ENCODE assay signal across 8 mouse cellular contexts in the genomic region with DNA sequence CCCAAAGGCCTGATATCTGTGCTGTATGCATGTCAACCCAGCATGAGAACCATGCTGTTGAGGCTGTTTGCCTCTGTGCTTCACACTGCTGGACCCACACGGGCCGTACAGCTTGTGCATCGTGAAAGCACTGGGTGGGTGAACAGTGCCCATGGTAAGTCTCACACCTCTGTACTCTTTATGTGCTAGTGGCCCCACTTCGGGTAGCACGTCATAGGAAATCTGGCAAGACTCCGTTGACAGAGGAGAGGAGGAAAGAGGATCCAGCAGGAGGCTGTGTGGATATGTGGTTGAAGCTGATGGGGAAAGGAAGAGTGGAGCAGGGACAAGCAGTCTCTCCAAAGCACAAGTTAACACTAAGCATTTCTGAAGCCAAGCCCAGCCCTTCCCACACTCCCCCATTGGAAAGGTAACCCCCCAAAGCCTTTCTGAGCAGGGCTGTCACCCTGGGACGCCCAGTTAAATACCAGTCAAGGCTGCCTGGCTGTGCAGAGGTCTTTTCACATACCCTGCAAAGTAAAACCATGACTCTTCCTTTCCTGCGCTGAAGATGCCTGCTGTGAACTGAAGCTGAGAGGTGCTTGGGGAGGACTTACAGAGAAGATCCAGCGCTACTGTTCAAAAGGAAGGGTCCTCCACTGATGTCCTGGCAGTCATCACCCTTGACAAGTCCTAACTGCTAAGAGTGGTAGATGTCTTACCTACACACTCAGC. TPM values are rescaled to one million over a fixed set of nuclear protein-coding genes. Genes with fewer than 3 reads are reported as not detected.
DNase-seq lines count a peak whose midpoint lies in the region; ATAC-seq and TF ChIP-seq lines count a peak whose summit lies in the region.

No protein-coding gene starts in this region.

- peak overlapping the region; percentile 83 for H3K27ac ChIP-seq in layer of hippocampus, adult 2 months
- peak overlapping the region; percentile 86; the same call in 1 of the 2 replicates for H3K27ac ChIP-seq in embryonic facial prominence, embryonic 15.5 days (replicated peaks)
- H3K27ac ChIP-seq in intestine, embryonic 16.5 days (ENCODE audit: low read length) = peak overlapping the region; percentile 66
- H3K27ac ChIP-seq in neural tube, embryonic 12.5 days = no peak overlapping the region

- no peaks in the 10 kb centered on the region for H3K9me3 ChIP-seq in embryonic facial prominence, embryonic 15.5 days (replicated peaks)
- no peaks in the 10 kb centered on the region for H3K9me3 ChIP-seq in intestine, embryonic 16.5 days (ENCODE audit: control insufficient read depth, low read length)
- H3K9me3 ChIP-seq in neural tube, embryonic 12.5 days = no peaks in the 10 kb centered on the region

- H3K27me3 ChIP-seq in embryonic facial prominence, embryonic 15.5 days = no peaks in the 10 kb centered on the region
- H3K27me3 ChIP-seq in intestine, embryonic 16.5 days (replicated peaks; ENCODE audit: control insufficient read depth, insufficient read depth, low read length) = no peaks in the 10 kb centered on the region
- H3K27me3 ChIP-seq in neural tube, embryonic 12.5 days (replicated peaks) = no peaks in the 10 kb centered on the region

- H3K4me2 ChIP-seq in embryonic facial prominence, embryonic 15.5 days (replicated peaks) = peak overlapping the region; percentile 84
- peak overlapping the region; percentile 86 for H3K4me2 ChIP-seq in intestine, embryonic 16.5 days (ENCODE audit: low read depth, low read length)
- H3K4me2 ChIP-seq in neural tube, embryonic 12.5 days (replicated peaks) = peak overlapping the region; percentile 92

- H3K4me1 ChIP-seq in embryonic facial prominence, embryonic 15.5 days = peaks cover 26% of the 10 kb centered on the region
- H3K4me1 ChIP-seq in intestine, embryonic 16.5 days (ENCODE audit: control insufficient read depth, insufficient read depth, low read length) = peaks cover 27% of the 10 kb centered on the region
- H3K4me1 ChIP-seq in neural tube, embryonic 12.5 days = peaks cover 27% of the 10 kb centered on the region

- peak overlapping the region; percentile 86 for H3K9ac ChIP-seq in embryonic facial prominence, embryonic 15.5 days
- peak overlapping the region; percentile 88 for H3K9ac ChIP-seq in intestine, embryonic 16.5 days (ENCODE audit: low read depth, low read length)
- H3K9ac ChIP-seq in neural tube, embryonic 12.5 days = peak overlapping the region; percentile 89

- peaks cover 13% of the 10 kb centered on the region; the same call in 1 of the 2 replicates for H3K36me3 ChIP-seq in embryonic facial prominence, embryonic 15.5 days
- H3K36me3 ChIP-seq in intestine, embryonic 16.5 days (ENCODE audit: control insufficient read depth, insufficient read depth, low read length) = no peaks in the 10 kb centered on the region
- H3K36me3 ChIP-seq in neural tube, embryonic 12.5 days = peaks cover 3% of the 10 kb centered on the region; the same call in 1 of the 2 replicates

- 81% methylated on average over 9 of the region's 9 CpGs for WGBS in embryonic facial prominence, embryonic 15.5 days
- WGBS in intestine, embryonic 16.5 days = 78% methylated on average over 9 of the region's 9 CpGs
- 86% methylated on average over 9 of the region's 9 CpGs for WGBS in neural tube, embryonic 12.5 days

- no peak for ATAC-seq in embryonic facial prominence, embryonic 15.5 days (ENCODE audit: insufficient number of reproducible peaks, low FRiP score, low TSS enrichment, low read depth)
- ATAC-seq in intestine, embryonic 16.5 days = no peak
- no peak for ATAC-seq in neural tube, embryonic 12.5 days (ENCODE audit: low FRiP score, low read depth)
- no peak for ATAC-seq in inflammation-experienced regulatory T-cells, adult 6 months

- no peak for DNase-seq in layer of hippocampus, adult 2 months (ENCODE audit: low spot score in 2 of 2)
- DNase-seq in layer of hippocampus, postnatal 10 days (ENCODE audit: low spot score in 2 of 2) = no peak
- DNase-seq in urinary bladder, postnatal 10 days (ENCODE audit: low spot score) = no peak
- DNase-seq in kidney, postnatal 25 days = no peak

- TF ChIP-seq CTCF in layer of hippocampus, adult 2 months (conservative IDR thresholded peaks at IDR 0.05) = no peak

- peak overlapping the region; percentile 86 for H3K4me3 ChIP-seq in layer of hippocampus, adult 2 months
- H3K4me3 ChIP-seq in embryonic facial prominence, embryonic 15.5 days (replicated peaks) = peak overlapping the region; percentile 99
- peak overlapping the region; percentile 97 for H3K4me3 ChIP-seq in intestine, embryonic 16.5 days (ENCODE audit: low read length)
- peak overlapping the region; percentile 96 for H3K4me3 ChIP-seq in neural tube, embryonic 12.5 days

RNA-seq across cellular contexts. Expression of a gene that starts 1.3 kb away (rescaled TPM):
- total RNA-seq in layer of hippocampus, adult 2 months (2021) = 10 to 100 TPM; 50.1 to 51.1 TPM
- total RNA-seq in layer of hippocampus, postnatal 10 days (2021) = 10 to 100 TPM; 41.9 to 49.9 TPM
- 35.8 and 38.9 TPM in 2 replicates for polyA plus RNA-seq in embryonic facial prominence, embryonic 15.5 days (2015; fragmentation: Nextera tagmentation; extraction: Ambion mirVana)
- 23.2 and 24.3 TPM in 2 replicates for polyA plus RNA-seq in intestine, embryonic 16.5 days (2015; fragmentation: Nextera tagmentation; extraction: Ambion mirVana)
- 47.7 and 49.3 TPM in 2 replicates for polyA plus RNA-seq in neural tube, embryonic 12.5 days (2016; fragmentation: Nextera tagmentation; extraction: Ambion mirVana)
- 1 to 10 TPM; 6.0 to 7.9 (median 7.5) TPM for polyA plus RNA-seq in inflammation-experienced regulatory T-cells, adult 6 months (2017; shearing (Covaris generic))

RNA-seq across cellular contexts. Expression of a gene that starts 26.5 kb away (rescaled TPM):
- 100 to 1,000 TPM; 120 TPM for total RNA-seq in layer of hippocampus, adult 2 months (2021)
- total RNA-seq in layer of hippocampus, postnatal 10 days (2021) = 100 to 1,000 TPM; 144 to 149 TPM
- 51.1 and 58.4 TPM in 2 replicates for polyA plus RNA-seq in embryonic facial prominence, embryonic 15.5 days (2015; fragmentation: Nextera tagmentation; extraction: Ambion mirVana)
- polyA plus RNA-seq in intestine, embryonic 16.5 days (2015; fragmentation: Nextera tagmentation; extraction: Ambion mirVana) = 57.8 and 59.7 TPM in 2 replicates
- 54.7 and 57.3 TPM in 2 replicates for polyA plus RNA-seq in neural tube, embryonic 12.5 days (2016; fragmentation: Nextera tagmentation; extraction: Ambion mirVana)
- polyA plus RNA-seq in inflammation-experienced regulatory T-cells, adult 6 months (2017; shearing (Covaris generic)) = 10 to 100 TPM; 22.0 to 28.6 (median 27.4) TPM

RNA-seq across cellular contexts. Expression of a gene that starts 26.6 kb away (rescaled TPM):
- total RNA-seq in layer of hippocampus, adult 2 months (2021) = 1 to 10 TPM; 1.3 to 1.5 TPM
- total RNA-seq in layer of hippocampus, postnatal 10 days (2021) = not detected
- 2.7 and 5.8 TPM in 2 replicates for polyA plus RNA-seq in embryonic facial prominence, embryonic 15.5 days (2015; fragmentation: Nextera tagmentation; extraction: Ambion mirVana)
- 0.73 TPM in 1 of 2 replicates, not detected in the other for polyA plus RNA-seq in intestine, embryonic 16.5 days (2015; fragmentation: Nextera tagmentation; extraction: Ambion mirVana)
- polyA plus RNA-seq in neural tube, embryonic 12.5 days (2016; fragmentation: Nextera tagmentation; extraction: Ambion mirVana) = 0.11 and 0.14 TPM in 2 replicates
- not detected for polyA plus RNA-seq in inflammation-experienced regulatory T-cells, adult 6 months (2017; shearing (Covaris generic))

RNA-seq across cellular contexts. Expression of a gene that starts 34.2 kb away (rescaled TPM):
- total RNA-seq in layer of hippocampus, adult 2 months (2021) = under 1 TPM; 0.41 to 0.64 TPM
- not detected for total RNA-seq in layer of hippocampus, postnatal 10 days (2021)
- polyA plus RNA-seq in embryonic facial prominence, embryonic 15.5 days (2015; fragmentation: Nextera tagmentation; extraction: Ambion mirVana) = 0.24 and 0.28 TPM in 2 replicates
- 0.21 and 0.22 TPM in 2 replicates for polyA plus RNA-seq in intestine, embryonic 16.5 days (2015; fragmentation: Nextera tagmentation; extraction: Ambion mirVana)
- polyA plus RNA-seq in neural tube, embryonic 12.5 days (2016; fragmentation: Nextera tagmentation; extraction: Ambion mirVana) = 0.08 TPM in 2 replicates
- not detected for polyA plus RNA-seq in inflammation-experienced regulatory T-cells, adult 6 months (2017; shearing (Covaris generic))

RNA-seq across cellular contexts. Expression of a gene that starts 37.5 kb away (rescaled TPM):
- total RNA-seq in layer of hippocampus, adult 2 months (2021) = 1 to 10 TPM; 1.7 to 2.8 TPM
- total RNA-seq in layer of hippocampus, postnatal 10 days (2021) = 1 to 10 TPM; 1.1 to 1.4 TPM
- 0.62 and 0.83 TPM in 2 replicates for polyA plus RNA-seq in embryonic facial prominence, embryonic 15.5 days (2015; fragmentation: Nextera tagmentation; extraction: Ambion mirVana)
- 0.16 and 0.55 TPM in 2 replicates for polyA plus RNA-seq in intestine, embryonic 16.5 days (2015; fragmentation: Nextera tagmentation; extraction: Ambion mirVana)
- polyA plus RNA-seq in neural tube, embryonic 12.5 days (2016; fragmentation: Nextera tagmentation; extraction: Ambion mirVana) = 0.63 and 0.86 TPM in 2 replicates
- 1 to 10 TPM in 2 of 3 experiments, under 1 TPM in 1; 0.93 to 1.9 (median 1.4) TPM for polyA plus RNA-seq in inflammation-experienced regulatory T-cells, adult 6 months (2017; shearing (Covaris generic))
